Mouse (Mus musculus): ENCODE measurements at regions not wholly inside any gene's neighbourhood (a gene's known extent, or its start where the extent isn't known, plus 50 kb on each side); places are given as distances from the start of the nearest gene placed in this dataset.

DNA sequence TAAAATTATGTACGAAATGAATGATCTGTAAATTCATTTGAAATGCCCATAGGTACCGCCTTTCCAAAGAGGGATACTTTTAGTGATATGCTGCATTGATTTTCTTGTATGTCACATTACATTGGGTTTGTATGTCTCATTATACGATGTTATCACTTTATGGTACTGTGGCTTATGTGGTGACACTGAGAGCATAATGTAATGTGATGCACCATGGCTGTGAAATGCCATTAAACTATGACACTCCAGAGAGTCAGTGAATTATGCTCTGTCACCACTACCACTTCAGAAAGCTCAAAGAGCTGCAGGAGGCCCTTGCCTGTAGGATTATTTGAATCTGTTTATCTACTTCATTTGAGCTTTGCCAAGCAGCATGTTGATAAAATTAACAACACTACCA, 695.4 kb upstream of the Slc10a2 start:
- DNase-seq (ENCODE audit: low spot score), result no peak

DNA sequence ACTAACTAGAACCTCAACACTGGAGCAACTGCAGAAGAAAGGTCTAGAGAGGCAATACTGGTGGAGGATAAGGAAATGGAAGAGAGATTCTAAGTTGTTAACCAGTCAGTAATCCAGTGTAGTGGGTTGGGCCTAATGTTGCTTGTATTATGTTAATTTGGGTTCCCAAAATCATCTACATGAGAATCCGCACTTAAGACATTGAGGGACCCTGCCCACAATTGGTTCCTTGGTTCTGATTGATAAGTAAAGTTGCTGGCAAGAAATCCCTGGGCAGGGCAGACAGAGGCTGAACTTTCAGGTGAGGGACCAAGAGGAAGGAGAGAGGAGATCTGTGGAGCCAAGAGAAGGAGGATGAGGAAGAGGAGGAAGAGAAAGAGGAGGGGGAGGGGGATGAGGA, 651.2 kb upstream of the Slc10a2 start:
- no peak for DNase-seq (ENCODE audit: low spot score)

DNA sequence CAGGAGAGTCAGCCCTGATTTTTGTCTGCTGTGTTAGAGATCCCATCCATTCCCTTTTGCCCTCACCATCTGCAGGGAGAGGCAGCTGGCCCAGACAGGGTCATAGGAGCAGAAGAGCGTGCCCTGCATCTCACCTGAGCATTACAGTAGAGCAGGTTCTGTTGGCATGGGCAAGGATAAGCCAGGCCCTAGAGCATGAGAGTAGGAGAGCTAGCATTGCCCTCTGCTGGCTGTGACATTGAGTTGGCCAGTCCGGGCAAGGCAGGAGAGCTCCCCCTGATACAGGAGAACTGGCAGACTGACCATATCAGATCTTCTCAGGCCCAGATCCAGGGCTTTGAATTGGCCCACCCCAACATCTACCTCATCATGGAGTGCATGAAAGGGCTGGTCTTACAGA, 634.4 kb upstream of the Slc10a2 start:
- DNase-seq (ENCODE audit: low spot score), result peak; percentile 23

DNA sequence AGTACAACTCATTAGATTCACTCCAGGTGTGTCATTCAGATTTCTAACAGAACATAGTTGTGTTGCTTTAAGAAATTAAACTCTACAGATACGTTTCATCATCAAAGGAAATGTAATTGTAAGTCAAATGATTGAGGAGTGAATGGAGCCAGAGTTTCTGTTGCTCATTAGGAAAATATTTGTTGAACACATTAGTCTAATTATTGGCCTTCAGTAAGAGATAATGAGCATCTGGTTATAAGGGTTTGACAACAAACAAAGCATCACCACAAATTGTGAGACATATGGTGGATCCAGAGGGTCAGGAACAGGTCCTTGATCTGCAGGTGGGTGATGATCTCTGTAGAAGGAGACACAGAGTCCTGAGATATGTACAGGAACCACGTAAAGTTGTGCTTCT, 622.3 kb upstream of the Slc10a2 start:
- DNase-seq (ENCODE audit: low spot score), result peak; percentile 23

DNA sequence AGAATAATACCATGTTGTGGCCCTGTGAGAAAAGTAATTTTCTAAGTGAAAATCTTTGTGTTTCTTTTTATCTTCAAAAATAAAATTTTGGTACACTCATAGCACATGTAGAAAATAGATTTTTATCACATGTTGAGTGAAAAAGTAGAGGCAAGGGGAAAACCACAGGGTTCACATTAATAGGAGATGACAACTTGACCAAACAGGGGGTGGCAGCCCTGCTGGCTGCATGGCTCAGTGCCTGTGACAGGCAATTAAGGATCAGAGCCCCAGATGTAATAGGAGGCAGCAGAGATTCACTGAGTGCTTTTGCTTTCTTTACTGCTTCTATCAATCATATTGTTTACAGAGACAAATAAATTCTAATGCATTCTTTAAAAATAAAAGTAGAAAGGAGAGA, 582.8 kb upstream of the Slc10a2 start:
- peak; percentile 75 for DNase-seq (ENCODE audit: low spot score)

DNA sequence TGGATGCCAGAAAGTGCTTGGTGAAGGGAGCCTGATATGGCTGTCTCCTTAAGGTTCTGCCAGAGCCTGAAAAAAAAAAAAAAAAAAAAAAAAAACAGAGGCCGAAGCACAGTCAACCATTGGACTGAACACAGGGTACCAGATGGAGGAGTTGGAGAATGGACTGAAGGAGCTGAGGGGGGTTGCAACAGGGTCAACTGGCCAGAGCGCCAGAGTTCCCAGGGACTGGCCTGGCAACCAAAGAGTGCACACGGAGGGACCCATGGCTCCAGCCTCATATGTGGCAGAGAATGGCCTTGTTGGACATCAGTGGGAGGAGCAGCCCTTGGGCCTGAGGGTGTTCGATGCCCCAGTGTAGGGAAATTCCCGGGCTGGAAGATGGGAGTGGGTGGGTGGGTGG, 569.8 kb upstream of the Slc10a2 start:
- DNase-seq (ENCODE audit: low spot score), result no peak

Measured in retina, embryonic 14.5 days (tissue).